Mouse (Mus musculus) myocyte (in vitro differentiated cells): ENCODE data around the gene Arrb2. TPM values are rescaled to one million over a fixed set of nuclear protein-coding genes. Genes with fewer than 3 reads are reported as not detected.

ENCODE experiments used
- H3K27me3 ChIP-seq: one replicate; pipeline ENCODE4 v1.6.1; 2011; ENCODE audit not compliant: control insufficient read depth, insufficient read depth, insufficient read length
- H3K36me3 ChIP-seq: one replicate; pipeline ENCODE4 v1.6.1; 2011; ENCODE audit not compliant: control insufficient read depth, insufficient read depth
- H3K4me2 ChIP-seq: one replicate; pipeline ENCODE4 v1.6.1; 2011; ENCODE audit warnings: low read depth, control low read depth
- H3K4me3 ChIP-seq: one replicate; pipeline ENCODE4 v1.5.1; 2011; ENCODE audit warnings: mild to moderate bottlenecking, control low read depth, moderate library complexity
- H3K79me2 ChIP-seq: one replicate; pipeline ENCODE4 v1.6.1; 2011; ENCODE audit not compliant: control insufficient read depth, insufficient read depth
- H3ac ChIP-seq: one replicate; pipeline ENCODE4 v1.6.1; 2011; ENCODE audit not compliant: control insufficient read depth, insufficient read length
- CEBPB ChIP-seq: IDR thresholded peaks from 2 replicates; pipeline ENCODE4 v1.6.1; 2011; ENCODE audit warnings: mild to moderate bottlenecking, moderate library complexity; ENCODE audit not compliant: poor library complexity, insufficient read depth, severe bottlenecking
- E2F4 ChIP-seq: IDR thresholded peaks from one replicate; pipeline ENCODE4 v1.6.1; 2011; ENCODE audit warnings: mild to moderate bottlenecking, control low read depth, moderate library complexity; ENCODE audit not compliant: insufficient read depth
- MAX ChIP-seq: IDR thresholded peaks from one replicate; pipeline ENCODE4 v1.6.1; 2011; ENCODE audit warnings: low read depth, mild to moderate bottlenecking, control low read depth
- MYOD1 ChIP-seq, 3 experiments: IDR thresholded peaks; one replicate each; pipeline ENCODE4 v1.6.1; 2011; ENCODE audit warnings: control low read depth in 2 of 3, low read depth in 2 of 3, mild to moderate bottlenecking in 2 of 3, moderate library complexity in 1 of 3; ENCODE audit not compliant: insufficient read length in 2 of 3, control insufficient read depth in 1 of 3
- MYOG ChIP-seq, 3 experiments: IDR thresholded peaks; one replicate each; pipeline ENCODE4 v1.6.1; 2011; ENCODE audit warnings: control low read depth in 2 of 3, low read depth in 2 of 3, mild to moderate bottlenecking in 2 of 3; ENCODE audit not compliant: insufficient read length in 2 of 3, control insufficient read depth in 1 of 3, insufficient read depth in 1 of 3
- POLR2A ChIP-seq: IDR thresholded peaks from one replicate; pipeline ENCODE4 v1.6.1; 2011; ENCODE audit warnings: low read depth, mild to moderate bottlenecking, control low read depth, moderate library complexity; ENCODE audit not compliant: insufficient read length
- POLR2AphosphoS2 ChIP-seq: IDR thresholded peaks from one replicate; pipeline ENCODE4 v1.6.1; 2011; ENCODE audit warnings: low read depth, control low read depth; ENCODE audit not compliant: insufficient read length
- REST ChIP-seq: IDR thresholded peaks from one replicate; pipeline ENCODE4 v1.6.1; 2011; ENCODE audit warnings: mild to moderate bottlenecking, control low read depth, moderate library complexity; ENCODE audit not compliant: insufficient read depth, insufficient read length
- SRF ChIP-seq: IDR thresholded peaks from one replicate; pipeline ENCODE4 v1.6.1; 2011; ENCODE audit warnings: low read depth; ENCODE audit not compliant: control insufficient read depth, insufficient read length
- TCF12 ChIP-seq: IDR thresholded peaks from one replicate; pipeline ENCODE4 v1.6.1; 2011; ENCODE audit warnings: mild to moderate bottlenecking, control low read depth; ENCODE audit not compliant: poor library complexity, insufficient read depth, severe bottlenecking
- TCF3 ChIP-seq: IDR thresholded peaks from one replicate; pipeline ENCODE4 v1.6.1; 2011; ENCODE audit warnings: low read depth, control low read depth; ENCODE audit not compliant: insufficient read length
- USF1 ChIP-seq: IDR thresholded peaks from one replicate; pipeline ENCODE4 v1.6.1; 2011; ENCODE audit warnings: low read depth, mild to moderate bottlenecking, control low read depth, moderate library complexity
- polyA plus RNA-seq: library from polyadenylated mRNA; unstranded; fragments of >200 nt; fragmentation: generic; extraction: Trizol; gene quantifications from one replicate; pipeline ENCODE4 v1.2.1, GENCODE M21; 2012; ENCODE audit warnings: missing spikeins

The Arrb2 gene
- polyA plus RNA-seq, 1 experiment: 20.1 TPM

GRCm38 (mm10) chr11:70403598-70403997 is 28.8 kb upstream of the Arrb2 start:
- Histone ChIP-seq H3K36me3 (peaks cover 27% of the 10 kb centered on the region), H3ac (no peak overlapping the region), H3K79me2 (peaks cover 22% of the 10 kb centered on the region), H3K27me3 (no peaks in the 10 kb centered on the region), H3K4me2 (no peak overlapping the region), H3K4me3 (no peak overlapping the region)
- TF ChIP-seq TCF3: no peak
- TF ChIP-seq MYOG (IDR thresholded peaks at IDR 0.05; ENCODE audit: control insufficient read depth in 1 of 3, insufficient read depth in 1 of 3, insufficient read length in 2 of 3, low read depth in 2 of 3): no peak
- TF ChIP-seq USF1: no peak
- TF ChIP-seq E2F4: no peak
- no peak for TF ChIP-seq SRF
- no peak for TF ChIP-seq POLR2A
- no peak for TF ChIP-seq MAX
- no peak for TF ChIP-seq TCF12

- Histone ChIP-seq H3ac (peak within 1 kb of the TSS; percentile 43), H3K27me3 (no peaks in the 10 kb centered on the region), H3K4me3 (peak within 1 kb of the TSS; percentile 68), H3K79me2 (peaks cover 35% of the 10 kb centered on the region), H3K36me3 (no peaks in the 10 kb centered on the region), H3K4me2 (peak within 1 kb of the TSS; percentile 93)
- no peak for TF ChIP-seq REST
- no peak for TF ChIP-seq CEBPB
- TF ChIP-seq USF1: peak; percentile 93
- TF ChIP-seq MYOG (IDR thresholded peaks at IDR 0.05; ENCODE audit: control insufficient read depth in 1 of 3, insufficient read depth in 1 of 3, insufficient read length in 2 of 3, low read depth in 2 of 3): no peak
- peak; percentile 70 for TF ChIP-seq POLR2A
- no peak for TF ChIP-seq TCF12
- TF ChIP-seq POLR2AphosphoS2: no peak
- TF ChIP-seq SRF: peak; percentile 84
- peak; percentile 38 for TF ChIP-seq MAX
- TF ChIP-seq MYOD1 (IDR thresholded peaks at IDR 0.05; ENCODE audit: control insufficient read depth in 1 of 3, insufficient read length in 2 of 3, low read depth in 2 of 3): peak in 1 of 3 experiments; percentile 30
- TF ChIP-seq E2F4: peak; percentile 85
- no peak for TF ChIP-seq TCF3
These were observed 22.7 kb upstream of the Arrb2 start, which contains the start of gene Pelp1 for GRCm38 (mm10) chr11:70409594-70410296. Gene Pelp1, minus strand, starts transcription at chr11:70410031.

- H3K4me2 ChIP-seq: peak overlapping the region; percentile 93
- H3ac ChIP-seq: peak overlapping the region; percentile 43
- peaks cover 35% of the 10 kb centered on the region for H3K79me2 ChIP-seq
- H3K36me3 ChIP-seq: no peaks in the 10 kb centered on the region
- H3K27me3 ChIP-seq: no peaks in the 10 kb centered on the region
- peak overlapping the region; percentile 68 for H3K4me3 ChIP-seq
- TF ChIP-seq E2F4: no peak
- no peak for TF ChIP-seq MYOG (IDR thresholded peaks at IDR 0.05; ENCODE audit: control insufficient read depth in 1 of 3, insufficient read depth in 1 of 3, insufficient read length in 2 of 3, low read depth in 2 of 3)
- TF ChIP-seq TCF3: no peak
- no peak for TF ChIP-seq USF1
- no peak for TF ChIP-seq TCF12
- TF ChIP-seq REST: no peak
- TF ChIP-seq MYOD1 (IDR thresholded peaks at IDR 0.05; ENCODE audit: control insufficient read depth in 1 of 3, insufficient read length in 2 of 3, low read depth in 2 of 3): no peak
- TF ChIP-seq POLR2AphosphoS2: no peak
- TF ChIP-seq SRF: no peak
- no peak for TF ChIP-seq CEBPB
- TF ChIP-seq POLR2A: no peak
- TF ChIP-seq MAX: no peak
These were observed 22.2 kb upstream of the Arrb2 start for GRCm38 (mm10) chr11:70410297-70410643.

GRCm38 (mm10) chr11:70412591-70412990 is 19.8 kb upstream of the Arrb2 start:
- TF ChIP-seq CEBPB (no peak), TCF12 (no peak), MAX (no peak), POLR2AphosphoS2 (no peak), SRF (no peak), MYOD1 (IDR thresholded peaks at IDR 0.05; ENCODE audit: control insufficient read depth in 1 of 3, insufficient read length in 2 of 3, low read depth in 2 of 3) (no peak), REST (no peak)
- no peaks in the 10 kb centered on the region for H3K36me3 ChIP-seq
- H3K4me3 ChIP-seq: no peak overlapping the region
- H3K27me3 ChIP-seq: no peaks in the 10 kb centered on the region
- no peak overlapping the region for H3K4me2 ChIP-seq
- peaks cover 23% of the 10 kb centered on the region for H3K79me2 ChIP-seq
- H3ac ChIP-seq: no peak overlapping the region
